Comparison of ENCODE assay signal across 8 mouse cellular contexts in genomic region chr12:79838181-79838961, GRCm38 (mm10).
DNase-seq lines count a peak whose midpoint lies in the region; ATAC-seq lines count a peak whose summit lies in the region.

No protein-coding gene starts in this region.

- H3K4me3 ChIP-seq in heart, embryonic 16.5 days (ENCODE audit: low read length) = no peak overlapping the region
- H3K4me3 ChIP-seq in lung, embryonic 16.5 days (ENCODE audit: low read length) = no peak overlapping the region
- H3K4me3 ChIP-seq in stomach, embryonic 15.5 days (replicated peaks) = no peak overlapping the region

- peak overlapping the region; percentile 61 for H3K9ac ChIP-seq in heart, embryonic 16.5 days (ENCODE audit: low read length)
- peak overlapping the region; percentile 11; the same call in 1 of the 2 replicates for H3K9ac ChIP-seq in lung, embryonic 16.5 days (ENCODE audit: low read length)
- H3K9ac ChIP-seq in stomach, embryonic 15.5 days = no peak overlapping the region

- 33% methylated on average over 6 of the region's 6 CpGs for WGBS in heart, embryonic 16.5 days
- 53% methylated on average over 6 of the region's 6 CpGs for WGBS in lung, embryonic 16.5 days
- WGBS in stomach, embryonic 15.5 days = 56% methylated on average over 6 of the region's 6 CpGs

- H3K36me3 ChIP-seq in heart, embryonic 16.5 days (ENCODE audit: control insufficient read depth, insufficient read depth) = no peaks in the 10 kb centered on the region
- H3K36me3 ChIP-seq in lung, embryonic 16.5 days (ENCODE audit: control insufficient read depth, insufficient read depth, low read length) = no peaks in the 10 kb centered on the region
- no peaks in the 10 kb centered on the region for H3K36me3 ChIP-seq in stomach, embryonic 15.5 days

- H3K9me3 ChIP-seq in heart, embryonic 16.5 days (replicated peaks; ENCODE audit: control insufficient read depth, low read length) = no peaks in the 10 kb centered on the region
- no peaks in the 10 kb centered on the region for H3K9me3 ChIP-seq in lung, embryonic 16.5 days (ENCODE audit: control insufficient read depth, low read length)
- H3K9me3 ChIP-seq in stomach, embryonic 15.5 days = no peaks in the 10 kb centered on the region

- no peaks in the 10 kb centered on the region for H3K27me3 ChIP-seq in heart, embryonic 16.5 days (ENCODE audit: control insufficient read depth, insufficient read depth, low read length)
- no peaks in the 10 kb centered on the region for H3K27me3 ChIP-seq in lung, embryonic 16.5 days (ENCODE audit: control insufficient read depth, insufficient read depth, low read depth, low read length)
- H3K27me3 ChIP-seq in stomach, embryonic 15.5 days (replicated peaks) = no peaks in the 10 kb centered on the region

- peak; percentile 74 for DNase-seq in 3T3-L1 (ENCODE audit: low read depth, low spot score)
- DNase-seq in NIH3T3 (ENCODE audit: low read depth) = peak; percentile 53
- DNase-seq in kidney, postnatal 10 days = peak; percentile 79
- no peak for DNase-seq in cerebellum, adult 18-20 months

- H3K4me2 ChIP-seq in heart, embryonic 16.5 days (ENCODE audit: low read depth, low read length) = no peak overlapping the region
- no peak overlapping the region for H3K4me2 ChIP-seq in lung, embryonic 16.5 days (ENCODE audit: low read depth, low read length)
- H3K4me2 ChIP-seq in stomach, embryonic 15.5 days = no peak overlapping the region

- H3K4me1 ChIP-seq in heart, embryonic 16.5 days (ENCODE audit: control insufficient read depth, insufficient read depth, low read length) = peaks cover 64% of the 10 kb centered on the region
- peaks cover 62% of the 10 kb centered on the region for H3K4me1 ChIP-seq in lung, embryonic 16.5 days (replicated peaks; ENCODE audit: control insufficient read depth, insufficient read depth, low read length)
- peaks cover 34% of the 10 kb centered on the region for H3K4me1 ChIP-seq in stomach, embryonic 15.5 days

- 0 out of 2 replicates have a peak, but pooled peaks have one; percentile 47 for ATAC-seq in erythroid progenitor cell, adult 5-6 weeks (replicated peaks; ENCODE audit: low FRiP score, poor library complexity, severe bottlenecking)
- ATAC-seq in heart, embryonic 16.5 days (replicated peaks; ENCODE audit: extremely low read depth, insufficient read depth, low FRiP score) = peak; percentile 69
- peak; percentile 41 for ATAC-seq in lung, embryonic 16.5 days (ENCODE audit: low read depth)
- no peak; the same call in 1 of the 2 replicates for ATAC-seq in stomach, embryonic 15.5 days (ENCODE audit: insufficient read depth, low FRiP score, low read depth)

- H3K27ac ChIP-seq in heart, embryonic 16.5 days (ENCODE audit: low read length) = peak overlapping the region; percentile 93
- peak overlapping the region; percentile 88 for H3K27ac ChIP-seq in lung, embryonic 16.5 days (ENCODE audit: low read length)
- H3K27ac ChIP-seq in stomach, embryonic 15.5 days = peak overlapping the region; percentile 55; the same call in 1 of the 2 replicates

Comparison
In these comparisons a context has a peak if more than half of its experiments do, and no peak if none do; other contexts are left out.
1. DNase-seq: peak in 3T3-L1 (single experiment), NIH3T3 (single experiment) and kidney, postnatal 10 days (single experiment); none in cerebellum, adult 18-20 months (0 of 2).
2. Peak in every context shown above with its lines, with median percentiles within 50 percentile points of each other: H3K27ac ChIP-seq.